Mouse (Mus musculus): ENCODE measurements around the gene Mpeg1.

The Mpeg1 gene

GRCm38 (mm10) chr19:12465530-12466144 is 5.1 kb downstream of the Mpeg1 start:
- no peak for DNase-seq (ENCODE audit: low spot score)

- peak; percentile 73 for DNase-seq (ENCODE audit: low spot score)
Measured at GRCm38 (mm10) chr19:12466204-12466603, 5.6 kb downstream of the Mpeg1 start.

- no peak for DNase-seq (ENCODE audit: low spot score)
Measured at GRCm38 (mm10) chr19:12467436-12467835, 6.9 kb downstream of the Mpeg1 start.

GRCm38 (mm10) chr19:12471866-12472265 is 11.3 kb downstream of the Mpeg1 start:
- no peak for DNase-seq (ENCODE audit: low spot score)

- no peak for DNase-seq (ENCODE audit: low spot score)
Measured at GRCm38 (mm10) chr19:12472381-12472976, 11.9 kb downstream of the Mpeg1 start.

- no peak for DNase-seq (ENCODE audit: low spot score)
Measured at GRCm38 (mm10) chr19:12473201-12473641, 12.6 kb downstream of the Mpeg1 start.

DNA sequence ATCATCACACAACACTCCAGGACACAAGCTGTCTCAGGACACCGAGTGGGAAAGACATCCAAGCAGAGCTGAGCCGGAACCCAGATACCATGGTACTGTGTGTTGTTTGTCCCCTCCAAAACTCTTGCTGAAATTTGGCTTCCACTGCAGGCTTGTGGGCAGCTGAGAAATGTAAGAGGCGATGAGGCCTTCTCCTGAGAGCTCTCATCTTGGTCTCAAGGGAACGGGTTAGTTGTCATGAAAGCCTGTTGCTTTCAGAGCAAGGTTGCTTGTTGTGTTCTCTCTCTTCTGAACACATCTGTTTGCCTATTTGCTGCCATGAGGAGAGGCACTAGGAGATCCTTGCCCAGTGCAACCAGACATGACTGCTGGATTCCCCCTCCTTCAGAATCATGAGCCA is 13.4 kb downstream of the Mpeg1 start:
- no peak for DNase-seq (ENCODE audit: low spot score)

- DNase-seq (ENCODE audit: low spot score), result peak; percentile 84
Measured at GRCm38 (mm10) chr19:12475380-12476250, 15.0 kb downstream of the Mpeg1 start.

- DNase-seq (ENCODE audit: low spot score), result no peak
Measured at GRCm38 (mm10) chr19:12476721-12477270, 16.2 kb downstream of the Mpeg1 start.

- no peak for DNase-seq (ENCODE audit: low spot score)
Measured at GRCm38 (mm10) chr19:12478369-12478768, 17.8 kb downstream of the Mpeg1 start.

GRCm38 (mm10) chr19:12483782-12484181 is 23.2 kb downstream of the Mpeg1 start:
- no peak for DNase-seq (ENCODE audit: low spot score)

DNA sequence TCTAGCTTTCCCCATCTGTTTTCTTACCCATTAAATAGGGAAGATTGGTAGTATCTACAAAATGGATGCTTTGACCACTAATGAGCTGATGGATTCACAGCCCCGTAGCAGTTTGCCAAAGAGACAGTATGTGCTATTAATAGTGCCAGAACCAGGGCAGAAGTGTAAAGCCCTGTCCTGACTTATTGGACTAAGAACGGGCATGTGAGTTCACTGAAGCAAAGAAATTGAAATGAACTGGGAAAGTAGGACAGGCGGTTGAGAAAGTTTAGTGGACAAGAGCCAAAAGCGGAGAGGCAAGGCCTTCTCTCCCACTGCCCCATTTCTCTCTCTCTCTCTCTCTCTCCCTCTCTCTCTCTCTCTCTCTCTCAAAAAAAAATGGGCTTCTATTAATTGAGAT is 23.6 kb downstream of the Mpeg1 start:
- DNase-seq (ENCODE audit: low spot score), result no peak

DNA sequence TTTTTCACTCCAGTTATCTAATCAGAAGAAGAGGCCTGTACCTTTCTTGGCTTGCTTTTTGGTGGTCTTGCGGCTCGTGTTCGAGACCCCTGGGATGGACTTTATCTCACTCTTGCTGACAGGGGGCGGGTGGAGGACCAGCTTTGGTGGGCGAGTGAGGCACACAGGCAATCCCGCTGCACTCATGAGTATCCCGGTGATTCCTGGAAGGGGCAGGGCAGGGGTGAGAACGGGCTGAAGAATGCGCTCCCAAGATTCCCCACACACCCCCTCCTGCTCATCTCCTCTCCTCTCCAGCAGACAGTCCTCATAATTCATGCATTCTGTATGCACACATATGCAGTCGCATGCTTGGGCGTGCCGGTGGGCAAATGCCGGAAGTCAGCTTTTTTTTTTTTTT is 24.6 kb downstream of the Mpeg1 start:
- no peak for DNase-seq (ENCODE audit: low spot score)

GRCm38 (mm10) chr19:12485631-12486030 is 25.1 kb downstream of the Mpeg1 start:
- DNase-seq (ENCODE audit: low spot score), result no peak

- DNase-seq (ENCODE audit: low spot score), result no peak
Measured at GRCm38 (mm10) chr19:12486875-12487274, 26.3 kb downstream of the Mpeg1 start.

DNA sequence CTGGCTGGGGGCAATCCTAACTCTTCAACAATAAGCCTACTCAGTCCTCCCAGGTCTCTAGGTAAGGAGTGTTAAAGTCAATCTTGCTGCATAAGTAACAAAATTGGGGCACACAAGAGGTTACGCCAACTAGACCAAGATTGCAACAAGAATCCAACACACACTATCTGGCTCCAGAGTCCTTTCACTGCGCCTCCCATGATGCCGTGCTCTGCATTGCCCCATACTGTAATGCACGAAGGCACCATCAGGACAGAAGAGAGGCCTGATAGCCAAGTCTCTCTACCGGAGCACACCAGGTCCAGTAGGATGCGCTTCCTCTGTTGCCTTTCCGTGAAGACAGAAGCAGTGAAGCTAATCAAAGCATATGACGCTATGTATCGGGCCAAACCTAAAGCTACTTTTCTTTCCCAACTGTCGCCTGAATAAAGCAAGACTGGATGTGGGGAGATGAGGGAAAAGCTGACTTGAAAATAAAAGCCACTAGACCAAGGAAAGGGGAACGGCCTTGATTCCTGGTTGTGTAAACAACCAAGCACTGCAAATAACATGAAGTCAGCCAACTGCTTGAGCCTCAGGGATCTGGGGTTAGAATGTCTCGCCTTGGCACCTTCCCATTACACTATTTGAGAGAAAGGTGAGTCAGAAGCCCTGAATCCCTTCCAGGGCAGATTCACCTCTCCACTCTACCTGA is 27.1 kb downstream of the Mpeg1 start:
- DNase-seq (ENCODE audit: low spot score), result no peak

- DNase-seq (ENCODE audit: low spot score), result no peak
Measured at GRCm38 (mm10) chr19:12488205-12488966, 27.8 kb downstream of the Mpeg1 start.

DNA sequence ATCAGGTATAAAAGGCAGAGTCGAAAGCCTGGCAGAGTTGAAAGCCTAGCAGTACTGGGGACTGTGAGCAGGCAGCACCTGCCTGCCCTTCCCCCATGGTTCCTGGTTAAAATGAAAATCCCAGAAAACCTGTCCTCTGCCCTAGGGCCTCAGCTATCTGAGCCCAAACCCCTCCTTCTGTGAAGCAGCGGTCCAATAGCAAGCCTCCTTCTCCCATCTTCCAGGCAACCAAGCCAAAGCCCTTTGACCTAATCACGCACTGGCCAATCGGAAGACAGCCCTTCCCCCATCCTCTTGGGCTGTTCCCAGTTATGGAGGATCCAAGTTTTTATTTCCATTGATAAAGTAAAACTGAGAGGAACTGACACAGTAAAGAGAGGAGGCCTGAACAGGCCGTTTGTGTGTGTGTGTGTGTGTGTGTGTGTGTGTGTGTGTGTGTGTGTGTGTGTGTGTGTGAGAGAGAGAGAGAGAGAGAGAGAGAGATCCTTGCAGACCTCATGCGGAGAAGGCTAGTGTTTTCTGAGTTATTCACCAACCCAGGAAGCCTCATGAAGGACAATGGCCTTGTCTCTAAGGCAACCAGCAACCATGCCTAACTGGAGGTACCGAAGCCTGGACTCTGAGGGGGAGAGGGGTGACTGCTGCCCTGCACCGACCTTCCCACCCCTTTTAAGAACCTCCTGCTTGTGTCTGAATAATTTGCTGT is 28.5 kb downstream of the Mpeg1 start:
- DNase-seq (ENCODE audit: low spot score), result no peak

GRCm38 (mm10) chr19:12489675-12490570 is 29.3 kb downstream of the Mpeg1 start:
- DNase-seq (ENCODE audit: low spot score), result no peak

GRCm38 (mm10) chr19:12491636-12492035 is 31.1 kb downstream of the Mpeg1 start:
- DNase-seq (ENCODE audit: low spot score), result no peak
